Comparison of ENCODE assay signal across 31 mouse cellular contexts in genomic region chr16:29065097-29065785, GRCm38 (mm10).
DNase-seq lines count a peak whose midpoint lies in the region; ATAC-seq and TF ChIP-seq lines count a peak whose summit lies in the region.
"Had no signal": no experiment of that assay in that cellular context is flagged by ENCODE, and none has a peak within 500 bp of the region (broad histone marks: within the 10 kb centered on the region; RNA-seq: fewer than 3 reads in every experiment).

No protein-coding gene starts in this region.

- H3K4me1 ChIP-seq in midbrain, postnatal 0 days (ENCODE audit: insufficient read depth, low read length): no peaks in the 10 kb centered on the region
- H3K4me1 ChIP-seq: forebrain, embryonic 12.5 days; forebrain, embryonic 15.5 days; heart, embryonic 10.5 days; heart, embryonic 13.5 days had no signal

- 89% methylated on average over 4 of the region's 4 CpGs for WGBS in midbrain, postnatal 0 days

- H3K27ac ChIP-seq in midbrain, postnatal 0 days (ENCODE audit: low read depth, low read length): no peak overlapping the region
- H3K27ac ChIP-seq: embryonic facial prominence, embryonic 10.5 days; embryonic facial prominence, embryonic 13.5 days; forebrain, embryonic 12.5 days; forebrain, embryonic 15.5 days; heart, adult 2 months; heart, embryonic 10.5 days; heart, embryonic 13.5 days; hindbrain, embryonic 14.5 days; hindbrain, postnatal 0 days had no signal

- no peak overlapping the region for H3K4me2 ChIP-seq in midbrain, postnatal 0 days (ENCODE audit: low read depth, low read length, poor library complexity, severe bottlenecking)
- H3K4me2 ChIP-seq: embryonic facial prominence, embryonic 13.5 days; forebrain, embryonic 12.5 days; forebrain, embryonic 15.5 days; heart, embryonic 13.5 days; hindbrain, embryonic 14.5 days had no signal

- no peaks in the 10 kb centered on the region for H3K27me3 ChIP-seq in midbrain, postnatal 0 days (ENCODE audit: insufficient read depth, low read length)
- H3K27me3 ChIP-seq: CH12.LX; embryonic facial prominence, embryonic 13.5 days; forebrain, embryonic 12.5 days; forebrain, embryonic 15.5 days; heart, embryonic 13.5 days had no signal

- DNase-seq in adrenal gland, adult 2 months: peak; percentile 65
- no peak for DNase-seq in adrenal gland, postnatal 25 days
- peak; percentile 12 for DNase-seq in ZHBTc4 (ENCODE audit: low read depth, low spot score)
- peak; percentile 47 for DNase-seq in adrenal gland, postnatal 14 days
- DNase-seq in frontal cortex, postnatal 25 days (ENCODE audit: low spot score in 2 of 2): no peak
- no peak for DNase-seq in midbrain, postnatal 0 days (ENCODE audit: low spot score)
- DNase-seq: B cell, adult 2 months; cerebellum, adult 11 months; cerebellum, adult 2 months; cerebellum, adult 9-11 months; cerebellum, postnatal 36 days; embryo, embryonic 11 days; gastrocnemius, postnatal 10 days; gastrocnemius, postnatal 36 days; heart, adult 2 months; heart, postnatal 14 days; heart, postnatal 4 days; kidney, adult 18-20 months had no signal

- H3K9me3 ChIP-seq in midbrain, postnatal 0 days (ENCODE audit: low read length): no peaks in the 10 kb centered on the region
- H3K9me3 ChIP-seq: embryonic facial prominence, embryonic 10.5 days; embryonic facial prominence, embryonic 13.5 days; forebrain, embryonic 12.5 days; forebrain, embryonic 15.5 days; heart, embryonic 10.5 days; heart, embryonic 13.5 days had no signal

- no peak for ATAC-seq in midbrain, postnatal 0 days (ENCODE audit: low FRiP score)
- ATAC-seq: activated CD4-positive, CD25-positive, alpha-beta regulatory T cell, adult 4 months; forebrain, embryonic 15.5 days; hindbrain, postnatal 0 days; inflammation-experienced regulatory T-cells, adult 6 months; intestine, embryonic 16.5 days had no signal

- H3K36me3 ChIP-seq in midbrain, postnatal 0 days (ENCODE audit: insufficient read depth, low read length): no peaks in the 10 kb centered on the region
- H3K36me3 ChIP-seq: embryonic facial prominence, embryonic 10.5 days; embryonic facial prominence, embryonic 13.5 days; forebrain, embryonic 12.5 days; forebrain, embryonic 15.5 days; heart, embryonic 10.5 days; heart, embryonic 13.5 days had no signal

- no peak for TF ChIP-seq CTCF in midbrain, postnatal 0 days (IDR thresholded peaks at IDR 0.05)

- H3K9ac ChIP-seq in midbrain, postnatal 0 days (replicated peaks; ENCODE audit: low read length, poor library complexity, severe bottlenecking): no peak overlapping the region
- H3K9ac ChIP-seq: embryonic facial prominence, embryonic 13.5 days; forebrain, embryonic 12.5 days; forebrain, embryonic 15.5 days; heart, embryonic 13.5 days; hindbrain, embryonic 14.5 days had no signal

- no peak overlapping the region for H3K4me3 ChIP-seq in midbrain, postnatal 0 days (ENCODE audit: low read depth, low read length)
- H3K4me3 ChIP-seq: embryonic facial prominence, embryonic 10.5 days; embryonic facial prominence, embryonic 13.5 days; erythroblast, embryonic 14.5 days; forebrain, embryonic 12.5 days; forebrain, embryonic 15.5 days; heart, adult 2 months; heart, embryonic 10.5 days; heart, embryonic 13.5 days had no signal

Comparison
In these comparisons a context has a peak if more than half of its experiments do, and no peak if none do; other contexts are left out.
1. DNase-seq: peak in adrenal gland, adult 2 months (single experiment), ZHBTc4 (single experiment) and adrenal gland, postnatal 14 days (single experiment); none in adrenal gland, postnatal 25 days (single experiment), frontal cortex, postnatal 25 days (0 of 2) and midbrain, postnatal 0 days (single experiment).